Mouse (Mus musculus): ENCODE measurements around the gene Pdgfb.

Pdgfb gene

DNA sequence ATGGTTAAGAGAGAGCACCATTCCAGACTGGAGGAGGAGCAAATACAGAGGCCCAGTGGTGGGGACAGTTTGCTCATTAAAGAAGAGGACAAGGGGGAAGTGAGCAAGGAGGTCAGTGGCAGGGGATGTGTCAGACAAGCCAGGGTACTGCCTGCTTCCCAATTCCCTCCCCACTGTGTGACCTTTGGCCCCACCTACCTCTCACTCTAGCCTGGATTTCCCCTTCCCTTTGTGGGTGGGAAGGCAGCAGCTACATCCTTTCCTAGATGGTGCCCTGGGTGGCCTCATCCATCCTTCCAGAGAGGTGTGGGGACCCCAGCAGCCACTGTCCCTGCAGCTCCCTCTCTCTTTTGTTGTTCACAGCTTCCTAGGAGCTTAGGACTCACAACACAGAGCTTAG, 20.1 kb upstream of the Pdgfb start:
- DNase-seq (ENCODE audit: low read depth, low spot score) = no peak

DNA sequence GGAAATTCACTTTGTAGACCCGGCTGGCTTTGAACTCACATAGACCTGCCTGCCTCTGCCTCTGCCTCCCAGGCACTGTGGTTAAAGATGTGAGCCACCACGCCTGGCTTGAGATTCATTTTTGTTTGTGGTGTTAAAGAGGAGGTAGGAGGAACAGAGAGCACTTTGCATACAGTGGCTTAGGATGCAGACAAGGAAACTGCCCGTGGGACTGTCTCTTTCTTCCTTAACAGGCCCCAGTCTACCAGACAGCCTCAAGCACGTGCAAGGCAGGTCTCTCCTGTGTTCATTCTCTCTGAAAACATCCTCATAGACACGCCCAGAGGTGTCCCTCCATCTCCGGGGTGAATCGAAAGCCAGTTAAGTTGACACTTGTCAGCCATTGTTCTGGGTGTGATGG, 19.6 kb upstream of the Pdgfb start:
- DNase-seq (ENCODE audit: low read depth, low spot score) = no peak

DNA sequence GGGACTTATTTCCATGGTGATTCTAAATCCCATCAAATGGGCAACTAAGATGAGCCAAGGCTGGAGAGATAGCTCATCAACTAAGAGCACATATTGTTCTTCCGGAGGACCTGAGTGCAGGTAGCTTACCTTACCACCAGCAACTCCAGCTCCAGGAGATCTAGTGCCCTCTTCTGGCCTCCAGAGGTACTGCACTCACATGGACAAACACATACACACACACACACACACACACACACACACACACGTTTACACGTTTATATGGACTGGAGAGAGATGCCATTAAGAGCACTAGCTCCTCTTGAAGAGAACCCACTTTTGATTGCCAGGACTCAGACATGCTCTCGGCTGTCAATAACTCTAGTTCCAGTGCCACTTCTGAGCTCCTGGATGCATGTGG, 16.4 kb upstream of the Pdgfb start:
- no peak for DNase-seq (ENCODE audit: low read depth, low spot score)

GRCm38 (mm10) chr15:80030399-80030798, 15.6 kb upstream of the Pdgfb start:
- DNase-seq (ENCODE audit: low read depth, low spot score) = no peak

GRCm38 (mm10) chr15:80028862-80029261, 14.1 kb upstream of the Pdgfb start:
- DNase-seq (ENCODE audit: low read depth, low spot score) = no peak

- DNase-seq (ENCODE audit: low read depth, low spot score) = no peak
Measured at GRCm38 (mm10) chr15:80026689-80027353, 12.0 kb upstream of the Pdgfb start.

DNA sequence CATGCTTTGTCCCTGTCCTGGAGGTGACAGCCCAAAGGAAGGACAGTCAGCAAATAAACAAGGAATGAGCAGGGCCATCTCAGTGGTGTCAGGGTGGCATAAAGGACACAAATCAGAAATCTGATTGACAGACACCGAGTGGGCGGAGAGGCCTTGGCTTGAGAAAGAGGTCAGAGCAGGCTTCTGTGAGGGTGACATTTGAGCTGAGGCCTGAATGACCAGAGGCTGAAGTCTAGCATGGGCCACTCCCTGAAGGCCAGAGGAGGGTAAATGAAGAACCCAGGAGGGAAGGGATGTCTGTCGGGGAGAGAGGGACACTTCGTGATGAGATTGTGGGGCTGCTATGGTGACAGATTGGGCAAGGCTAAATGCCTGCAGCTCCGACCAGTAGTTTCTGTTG, 11.3 kb upstream of the Pdgfb start:
- DNase-seq (ENCODE audit: low read depth, low spot score) = no peak

- DNase-seq (ENCODE audit: low read depth, low spot score) = no peak
Measured at GRCm38 (mm10) chr15:80025615-80026014, 10.8 kb upstream of the Pdgfb start.

GRCm38 (mm10) chr15:80024331-80025313, 9.8 kb upstream of the Pdgfb start:
- DNase-seq (ENCODE audit: low read depth, low spot score) = no peak

- no peak for DNase-seq (ENCODE audit: low read depth, low spot score)
Measured at GRCm38 (mm10) chr15:80020516-80020915, 5.7 kb upstream of the Pdgfb start.

- DNase-seq (ENCODE audit: low read depth, low spot score) = no peak
Measured at GRCm38 (mm10) chr15:80019625-80020024, 4.8 kb upstream of the Pdgfb start.

DNA sequence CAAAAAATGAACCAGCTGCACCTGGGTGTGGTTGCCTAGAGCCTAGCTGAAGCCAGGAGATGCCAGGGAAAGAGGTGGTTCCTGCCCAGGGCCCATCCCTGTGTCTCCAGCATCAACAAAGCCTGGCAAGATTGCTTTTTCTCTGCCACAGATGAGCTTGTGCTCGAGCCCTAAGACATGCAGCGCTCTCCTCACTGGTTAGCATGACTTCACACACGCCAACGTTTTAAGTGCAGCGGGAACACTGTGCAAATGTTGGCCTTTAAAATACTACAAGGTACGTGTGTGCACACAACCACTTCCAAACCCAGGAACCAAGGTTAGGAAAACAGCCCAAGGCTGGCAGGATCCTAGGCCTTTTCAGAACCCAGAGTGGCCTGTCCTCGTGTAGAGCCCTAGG, 4.4 kb upstream of the Pdgfb start:
- DNase-seq (ENCODE audit: low read depth, low spot score) = no peak

DNA sequence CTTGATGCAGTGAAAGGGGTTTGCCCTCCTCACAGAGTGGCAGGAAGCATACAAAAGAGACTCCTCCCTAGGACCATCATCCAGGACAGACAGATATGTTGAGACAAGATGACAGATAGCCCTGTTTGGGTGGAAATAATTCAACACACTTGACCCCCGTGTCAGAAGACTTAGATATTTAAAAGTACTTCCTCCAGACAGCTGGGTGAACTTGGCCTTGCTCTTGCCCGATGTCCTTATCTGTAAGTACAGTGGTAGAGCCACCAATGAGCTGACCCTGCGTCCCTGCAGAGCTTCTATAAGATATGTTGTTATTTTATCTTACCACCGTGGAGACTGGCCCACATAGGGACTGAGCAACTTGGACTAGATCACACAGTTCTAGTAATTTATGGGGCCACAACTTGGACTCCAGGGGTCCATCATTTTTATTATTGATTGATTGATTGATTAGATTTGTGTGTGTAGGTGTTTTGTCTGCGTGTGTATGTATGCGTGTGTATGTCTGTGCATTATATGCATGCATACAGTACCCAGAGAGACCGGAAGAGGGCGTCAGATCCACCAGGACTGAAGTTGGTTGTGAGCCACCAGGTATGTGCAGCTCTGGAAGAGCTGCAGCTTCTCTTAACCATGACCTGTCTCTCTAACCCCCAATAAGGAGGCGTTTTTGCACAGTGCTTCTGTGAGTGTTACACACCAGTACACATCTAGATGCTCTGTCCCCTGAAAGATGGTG, 2.0 kb upstream of the Pdgfb start:
- DNase-seq (ENCODE audit: low read depth, low spot score) = no peak

GRCm38 (mm10) chr15:80015211-80015952, 605 bp upstream of the Pdgfb start:
- no peak for DNase-seq (ENCODE audit: low read depth, low spot score)

GRCm38 (mm10) chr15:80014031-80014320, 801 bp downstream of the Pdgfb start:
- no peak for DNase-seq (ENCODE audit: low read depth, low spot score)

- DNase-seq (ENCODE audit: low read depth, low spot score) = no peak
Measured at GRCm38 (mm10) chr15:80013256-80014030, 1.3 kb downstream of the Pdgfb start.

DNA sequence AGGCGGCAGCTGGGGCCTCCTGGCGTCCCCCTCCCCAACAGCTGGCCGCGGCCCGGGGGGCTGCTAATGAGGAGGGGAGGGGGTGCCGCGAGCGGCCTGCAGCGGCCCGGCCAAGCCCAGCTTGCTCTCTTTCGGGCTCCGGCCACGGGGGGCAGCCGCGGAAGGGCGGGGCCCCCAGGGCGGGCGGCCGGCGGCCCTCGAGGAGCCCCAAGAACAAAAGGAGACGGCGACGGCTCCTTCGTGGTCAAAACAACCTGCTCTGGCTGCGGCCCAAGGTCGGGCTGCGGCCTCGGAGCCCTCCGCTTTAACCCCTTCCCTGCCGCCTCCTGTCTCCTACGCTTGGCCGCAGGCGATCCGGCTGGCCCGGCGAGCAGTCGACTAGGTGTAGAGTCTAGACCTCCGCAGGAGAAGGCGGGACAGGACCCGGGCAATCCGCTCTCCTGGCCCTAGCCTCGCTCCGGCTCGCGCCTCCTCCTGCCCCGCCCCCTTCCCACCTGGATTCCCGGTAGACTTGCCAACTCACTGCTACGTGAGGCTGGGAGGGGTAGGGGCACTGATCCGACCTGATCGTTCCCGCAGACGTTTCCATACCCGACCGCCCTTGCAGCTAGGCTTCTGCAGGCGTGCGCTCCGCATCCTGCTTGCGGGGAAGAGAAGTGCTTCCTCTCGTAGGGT, 2.1 kb downstream of the Pdgfb start:
- peak; percentile 41 for DNase-seq (ENCODE audit: low read depth, low spot score)

- peak; percentile 34 for DNase-seq (ENCODE audit: low read depth, low spot score)
Measured at GRCm38 (mm10) chr15:80011778-80012526, 2.8 kb downstream of the Pdgfb start.

DNA sequence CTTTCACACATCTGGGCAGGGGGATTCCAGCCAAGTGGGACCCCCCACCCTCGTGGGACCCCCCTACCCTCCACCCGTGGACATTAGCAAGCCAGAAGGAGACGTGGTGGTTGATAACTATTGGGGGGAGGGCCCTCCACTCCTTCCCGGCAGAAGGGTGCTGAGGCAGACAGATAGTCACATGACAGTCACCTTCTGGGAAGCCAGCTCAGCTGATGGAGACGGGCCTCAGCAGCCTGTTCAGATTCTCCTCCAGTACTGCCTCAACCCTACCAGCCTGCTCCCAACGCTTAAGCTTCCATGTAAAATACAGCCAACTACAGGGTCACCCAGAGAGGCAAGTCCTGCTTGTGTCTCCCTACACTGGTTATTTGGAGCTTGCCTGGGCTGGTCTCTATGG, 3.6 kb downstream of the Pdgfb start:
- DNase-seq (ENCODE audit: low read depth, low spot score) = no peak

DNA sequence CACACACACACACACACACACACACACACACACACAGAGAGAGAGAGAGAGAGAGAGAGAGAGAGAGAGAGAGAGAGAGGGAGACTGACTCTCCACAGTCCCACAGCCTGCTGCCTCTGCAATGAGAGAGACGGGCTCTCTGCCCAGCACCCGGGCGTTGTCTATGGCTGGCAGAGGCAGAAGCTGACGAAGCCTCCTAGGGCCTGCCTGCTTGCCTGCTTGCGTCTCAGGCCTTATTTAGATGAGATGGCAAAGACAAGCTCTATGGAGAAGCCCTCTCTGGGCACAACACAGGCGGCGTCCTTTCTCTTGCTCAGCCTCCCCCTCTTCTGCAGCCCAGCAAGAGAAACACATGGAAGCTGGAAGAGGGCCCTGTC, 4.6 kb downstream of the Pdgfb start:
- DNase-seq (ENCODE audit: low read depth, low spot score) = no peak

Data from mesoderm, embryonic 11.5 days (tissue).